In the genomic region with DNA sequence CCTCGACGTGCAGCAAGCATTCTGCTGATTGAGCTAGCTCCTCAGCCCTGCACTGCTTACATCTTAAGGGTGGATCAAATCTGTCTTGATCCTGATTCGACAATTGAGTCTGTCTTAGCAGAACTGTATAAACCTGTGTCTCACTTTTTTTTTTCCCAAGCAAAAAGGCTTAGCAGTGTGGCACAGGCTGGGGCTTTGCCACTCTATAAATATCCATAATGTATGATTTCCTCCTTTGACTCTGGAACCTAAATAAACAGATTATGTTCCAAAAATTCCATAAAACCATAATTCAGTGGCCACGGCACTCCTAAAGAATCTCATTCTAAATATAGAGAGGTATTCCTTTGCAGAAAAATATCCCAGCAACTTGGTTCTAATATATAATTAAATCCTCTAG, we compare ENCODE assay signal across 16 mouse cellular contexts.
"Had no signal": no experiment of that assay in that cellular context is flagged by ENCODE, and none has a peak within 500 bp of the region (broad histone marks: within the 10 kb centered on the region; RNA-seq: fewer than 3 reads in every experiment).

No protein-coding gene starts in this region.

- H3K27me3 ChIP-seq: limb, embryonic 12.5 days; liver, embryonic 15.5 days had no signal

- H3K4me2 ChIP-seq: limb, embryonic 12.5 days; liver, embryonic 11.5 days; liver, embryonic 15.5 days had no signal

- H3K36me3 ChIP-seq: limb, embryonic 12.5 days; liver, embryonic 15.5 days had no signal

- H3K9me3 ChIP-seq: limb, embryonic 12.5 days; liver, embryonic 15.5 days had no signal

- ATAC-seq: inflammation-experienced regulatory T-cells, adult 6 months; intestine, postnatal 0 days; lung, postnatal 0 days had no signal

- DNase-seq: kidney, adult 9 months; kidney, postnatal 36 days; layer of hippocampus, adult 9-11 months; layer of hippocampus, postnatal 36 days; lung, adult 2 months; lung, postnatal 36 days; midbrain, embryonic 14.5 days; spleen, adult 18-20 months; thymus, adult 18-20 months; thymus, postnatal 14 days had no signal

- H3K9ac ChIP-seq: limb, embryonic 12.5 days; liver, embryonic 15.5 days had no signal

- H3K27ac ChIP-seq: limb, embryonic 12.5 days; liver, embryonic 15.5 days had no signal

- H3K4me3 ChIP-seq: limb, embryonic 12.5 days; liver, embryonic 15.5 days had no signal
